Mouse (Mus musculus) heart, postnatal 14 days (tissue): ENCODE data around the gene Morc3. TPM values are rescaled to one million over a fixed set of nuclear protein-coding genes. Genes with fewer than 3 reads are reported as not detected.

Experiments
- DNase-seq, 2 experiments: peaks; one replicate each; pipeline ENCODE4 v3.0.0; 2021 to 2022
- intact Hi-C: fragments of 180-260 bp; cut with DNase I; formaldehyde crosslinking; loops from one replicate; pipeline ENCODE4 v1.15.1; 2025
- total RNA-seq, 2 experiments: library from RNA; stranded (reverse); gene quantifications; 2 replicates each; pipeline ENCODE4 v1.2.3; 2021

The Morc3 gene
- total RNA-seq, 2 experiments from 2014 or later = 18.6 to 19.1 TPM

DNA sequence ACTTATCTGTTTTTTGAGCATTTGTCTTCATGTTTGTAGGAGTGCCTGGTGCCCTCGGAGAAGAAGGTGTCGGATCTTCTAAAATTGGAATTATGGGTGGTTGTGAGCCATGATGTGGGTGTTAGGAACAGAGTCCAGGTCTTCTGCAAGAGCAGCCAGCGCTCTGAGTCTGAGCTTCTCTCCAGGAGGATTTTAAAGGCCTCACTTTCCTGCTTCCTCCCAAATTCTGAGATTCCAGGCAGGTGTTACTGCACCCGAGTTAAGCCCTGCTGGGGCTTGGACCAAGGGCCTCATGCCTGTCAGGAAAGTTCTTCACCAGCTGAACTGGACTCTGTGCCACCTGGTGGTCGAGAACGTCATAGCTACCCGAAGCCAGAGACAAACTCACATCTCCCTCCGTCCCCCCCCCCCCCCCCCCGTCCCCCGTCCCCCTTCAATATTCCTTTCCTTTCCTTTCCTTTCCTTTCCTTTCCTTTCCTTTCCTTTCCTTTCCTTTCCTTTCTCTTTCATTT lies 83.5 kb downstream of the Morc3 start:
- intact Hi-C loops = no loop called here
- peak; percentile 19 to 56 for DNase-seq

DNA sequence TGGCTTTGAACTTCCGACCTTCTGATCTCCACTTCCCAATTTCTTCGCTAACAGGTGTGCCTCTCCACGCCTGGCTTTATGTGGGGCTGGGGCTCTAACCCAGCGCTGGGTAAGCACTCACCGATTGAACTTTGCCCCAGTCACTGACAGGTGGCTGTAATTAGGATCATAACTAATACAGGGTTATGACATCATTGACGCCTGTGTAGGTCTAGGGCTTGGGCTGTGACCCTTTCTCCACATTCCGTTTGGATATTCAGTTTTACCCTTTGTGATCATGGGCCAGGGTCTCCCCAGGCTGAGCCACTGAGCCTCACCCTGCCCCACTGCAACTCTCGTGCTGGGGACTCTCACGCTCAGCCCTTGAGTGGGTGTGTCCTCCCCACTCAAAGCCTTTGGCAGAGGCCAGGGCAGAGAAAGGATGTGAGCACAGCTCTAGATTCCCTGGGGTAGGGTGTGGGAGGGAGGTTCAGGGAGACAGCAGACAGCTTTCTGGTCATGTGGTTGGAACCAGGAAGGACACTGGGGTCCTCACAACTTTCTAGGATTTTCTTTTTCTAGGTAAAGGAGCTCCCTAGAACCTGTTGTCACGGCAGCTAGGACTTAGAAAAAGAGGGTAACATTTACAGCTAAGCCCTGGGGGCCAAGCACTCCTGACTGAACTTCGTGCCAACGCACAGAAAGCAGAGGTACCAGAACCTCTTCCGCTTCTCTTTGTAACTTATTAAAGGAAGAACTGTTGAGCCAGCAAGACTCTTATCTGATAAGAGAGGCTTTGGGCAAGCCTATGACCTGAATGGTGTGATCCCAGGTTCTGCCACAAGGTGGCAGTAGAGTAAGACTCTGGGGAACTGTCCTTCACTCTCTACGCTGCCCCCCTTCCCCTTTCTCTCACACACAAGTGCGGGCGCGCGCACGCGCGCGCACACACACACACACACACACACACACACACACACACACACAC lies 86.1 kb downstream of the Morc3 start:
- intact Hi-C loops = no loop called here
- peak; percentile 80 to 88 for DNase-seq

DNA sequence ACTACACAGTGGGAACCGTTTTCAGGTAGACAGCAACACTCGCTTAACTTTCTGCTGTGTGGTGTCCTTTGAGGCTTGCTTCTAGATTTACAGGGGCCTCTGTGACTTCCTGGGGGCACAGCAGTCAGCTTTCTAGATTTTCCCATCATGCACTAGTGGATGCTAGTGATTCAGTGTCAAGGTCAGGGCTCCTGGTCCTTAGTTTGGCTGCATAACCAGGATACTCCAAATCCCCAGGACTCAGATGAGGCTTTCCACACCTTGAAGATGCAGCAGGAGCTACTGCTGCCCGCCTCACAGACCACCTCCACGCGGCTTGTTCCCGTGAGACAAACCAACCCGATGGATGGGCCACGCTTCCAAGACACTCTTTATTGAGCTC lies 86.7 kb downstream of the Morc3 start:
- no peak for DNase-seq
- intact Hi-C loops = no loop called here

DNA sequence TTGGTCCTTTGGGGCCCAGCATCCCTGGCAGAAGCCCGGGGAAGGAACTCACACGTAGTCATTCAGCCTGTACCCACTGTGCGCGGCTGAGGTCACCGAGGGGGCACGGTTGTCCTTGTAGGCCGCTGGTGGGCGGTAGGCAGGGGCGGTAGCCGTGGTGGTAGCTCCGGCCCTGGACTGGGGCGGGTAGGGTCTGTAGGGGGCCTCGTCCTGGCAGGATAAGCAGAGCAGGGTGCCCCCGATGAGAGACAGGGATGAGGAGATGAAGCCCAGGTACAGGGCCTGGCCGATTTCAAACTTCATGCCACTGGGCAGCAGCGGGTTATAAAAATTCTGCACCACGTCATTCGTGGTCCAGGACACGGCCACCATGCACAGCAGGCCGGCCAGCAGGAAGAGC lies 87.3 kb downstream of the Morc3 start:
- no peak for DNase-seq
- intact Hi-C loops = no loop called here

DNA sequence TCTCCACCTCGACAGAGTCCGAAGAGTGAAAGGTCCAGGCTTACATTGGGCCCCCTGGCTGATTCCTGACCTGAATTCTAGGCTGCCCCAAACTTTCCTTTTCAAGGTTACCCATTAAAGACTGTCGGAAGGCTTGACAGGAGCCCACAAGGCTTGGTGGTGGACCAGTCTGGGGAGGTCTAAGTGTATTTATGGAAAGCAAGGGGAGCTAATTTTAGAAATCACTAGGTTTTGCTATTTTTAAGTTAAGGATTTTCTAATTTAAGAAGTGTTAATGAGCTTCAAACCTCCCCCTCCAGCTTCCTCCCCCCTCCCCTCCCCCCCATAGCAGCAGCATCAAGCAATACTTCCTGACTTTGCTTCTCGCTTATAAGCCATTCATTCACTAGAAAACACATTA lies 88.8 kb downstream of the Morc3 start:
- intact Hi-C loops = no loop called here
- DNase-seq = no peak

DNA sequence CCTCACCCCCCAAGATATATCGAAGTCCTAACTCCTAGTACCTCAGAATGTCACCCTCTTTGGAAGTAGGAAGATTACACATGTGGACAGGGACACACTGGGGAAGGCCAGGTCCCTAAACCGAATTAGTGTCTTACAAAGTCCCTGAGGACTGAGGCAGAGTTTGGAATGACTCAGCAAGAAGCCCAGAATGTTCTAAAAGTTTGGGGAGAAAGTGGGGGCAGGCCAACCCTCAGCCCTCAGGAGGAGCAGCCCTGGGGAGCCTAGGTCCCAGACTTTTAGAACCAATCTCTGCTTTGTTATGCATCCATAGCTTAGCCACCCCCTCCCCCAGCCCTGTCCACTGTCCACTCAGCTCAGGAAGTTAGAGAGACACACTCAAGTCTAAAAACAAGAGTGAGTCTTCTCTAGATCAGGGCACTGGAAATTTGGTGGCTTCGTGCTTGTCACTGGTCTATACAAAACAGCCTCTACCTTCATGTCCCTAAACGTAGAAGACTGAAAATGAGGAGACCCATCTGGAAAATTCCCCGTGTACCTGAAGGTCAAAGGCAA lies 91.0 kb downstream of the Morc3 start:
- intact Hi-C loops = no loop called here
- DNase-seq = no peak

DNA sequence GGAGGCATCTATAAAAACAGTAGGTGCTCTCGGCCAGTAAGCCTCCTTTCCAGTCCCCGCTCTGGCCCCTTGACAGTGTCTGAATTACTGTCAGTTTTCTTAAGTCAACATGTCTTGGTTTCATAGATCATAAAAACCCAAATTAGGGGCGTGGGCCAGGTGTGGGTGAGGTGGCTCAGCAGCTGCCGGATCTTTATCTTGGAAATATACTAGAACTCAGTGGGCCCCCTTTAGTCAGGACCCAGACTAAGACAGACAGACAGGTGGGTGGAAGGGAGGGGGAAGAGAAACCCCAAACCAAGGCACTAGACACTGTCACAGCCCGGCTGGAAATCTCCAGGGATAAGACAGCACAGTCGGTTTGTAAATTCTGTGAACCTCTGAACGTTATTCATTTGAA lies 91.9 kb downstream of the Morc3 start:
- intact Hi-C loops = no loop called here
- no peak for DNase-seq

Other genes with a start within 250 kb of the Morc3 start
- gene Setd4, start 228.1 kb upstream of the Morc3 start, total RNA-seq = 1 to 10 TPM; 1.6 TPM
- 10 to 100 TPM; 24.0 to 26.6 TPM for gene Cbr1, start 226.3 kb upstream of the Morc3 start, total RNA-seq
- 1 to 10 TPM; 1.3 TPM for gene Gm5678, start 204.0 kb upstream of the Morc3 start, total RNA-seq
- gene Cbr3, start 148.9 kb upstream of the Morc3 start, total RNA-seq = 1 to 10 TPM; 2.7 to 3.4 TPM
- gene Dop1b, start 120.2 kb upstream of the Morc3 start, total RNA-seq = 10 to 100 TPM; 17.6 to 17.8 TPM
- 1 to 10 TPM; 2.8 TPM for gene Chaf1b, start 51.8 kb downstream of the Morc3 start, total RNA-seq
- not detected for gene Cldn14, start 176.7 kb downstream of the Morc3 start, total RNA-seq